Mouse (Mus musculus) midbrain, embryonic 12.5 days (tissue): ENCODE measurements at regions not wholly inside any gene's neighbourhood (a gene's known extent, or its start where the extent isn't known, plus 50 kb on each side); places are given as distances from the start of the nearest gene placed in this dataset.
A peak's percentile ranks its signal among the peaks of the same experiment; 100 is the strongest.

Experiments
- ATAC-seq: fragments of 200-750 bp; cut with Nextera tagmentation; 2 replicates; pipeline ENCODE4 v1.8.0; 2017; ENCODE audit warnings: low read depth, moderate TSS enrichment, moderate library complexity; ENCODE audit not compliant: low FRiP score
- H3K27ac ChIP-seq: fragments of 300-500 bp; sonication (generic); replicated peaks from 2 replicates; pipeline ENCODE4 v1.5.1; 2016; ENCODE audit warnings: mild to moderate bottlenecking
- H3K27me3 ChIP-seq: fragments of 300-500 bp; sonication (generic); 2 replicates; pipeline ENCODE4 v1.6.1; 2016; ENCODE audit warnings: mild to moderate bottlenecking
- H3K36me3 ChIP-seq: fragments of 300-500 bp; sonication (generic); 2 replicates; pipeline ENCODE4 v1.6.1; 2016
- H3K4me1 ChIP-seq: fragments of 300-500 bp; sonication (generic); 2 replicates; pipeline ENCODE4 v1.6.1; 2016
- H3K4me2 ChIP-seq: fragments of 300-500 bp; sonication (generic); replicated peaks from 2 replicates; pipeline ENCODE4 v1.6.1; 2016; ENCODE audit warnings: mild to moderate bottlenecking, moderate library complexity
- H3K4me3 ChIP-seq: fragments of 300-500 bp; sonication (generic); 2 replicates; pipeline ENCODE4 v1.5.1; 2016; ENCODE audit warnings: mild to moderate bottlenecking
- H3K9ac ChIP-seq: fragments of 300-500 bp; sonication (generic); replicated peaks from 2 replicates; pipeline ENCODE4 v1.6.1; 2016; ENCODE audit warnings: mild to moderate bottlenecking, moderate library complexity
- H3K9me3 ChIP-seq: fragments of 300-500 bp; sonication (generic); 2 replicates; pipeline ENCODE4 v1.6.1; 2016; ENCODE audit warnings: mild to moderate bottlenecking
- WGBS: fragments of 180-500 bp; shearing (Covaris S2); methylation state at CpG from one replicate; pipeline ENCODE4 v1.1.7; 2016; 5-methylcytosine and 5-hydroxymethylcytosine counted together

GRCm38 (mm10) chr9:25374161-25374560 is 107.2 kb upstream of the Eepd1 start:
- Histone ChIP-seq H3K27ac (no peak overlapping the region), H3K4me2 (no peak overlapping the region), H3K4me3 (no peak overlapping the region), H3K27me3 (no peaks in the 10 kb centered on the region; the same call in 1 of the 2 replicates), H3K36me3 (no peaks in the 10 kb centered on the region), H3K9ac (no peak overlapping the region), H3K9me3 (no peaks in the 10 kb centered on the region), H3K4me1 (no peaks in the 10 kb centered on the region)
- no peak for ATAC-seq
- 88% methylated on average over 3 of the region's 3 CpGs for WGBS

- no peak for ATAC-seq
- 57% methylated on average over 1 of the region's 1 CpGs for WGBS
- H3K4me1 ChIP-seq = no peaks in the 10 kb centered on the region
Measured at GRCm38 (mm10) chr9:25376209-25376608, 105.1 kb upstream of the Eepd1 start.

GRCm38 (mm10) chr9:25377771-25378747 is 103.3 kb upstream of the Eepd1 start:
- Histone ChIP-seq H3K4me3 (no peak overlapping the region), H3K9ac (no peak overlapping the region), H3K4me2 (no peak overlapping the region), H3K9me3 (no peaks in the 10 kb centered on the region), H3K36me3 (no peaks in the 10 kb centered on the region), H3K27ac (no peak overlapping the region), H3K27me3 (no peaks in the 10 kb centered on the region; the same call in 1 of the 2 replicates), H3K4me1 (no peaks in the 10 kb centered on the region)
- WGBS = 53% methylated on average over 12 of the region's 12 CpGs
- ATAC-seq = no peak

More at GRCm38 (mm10) chr9:25376209-25376608, 105.1 kb upstream of the Eepd1 start:
- Histone ChIP-seq H3K36me3 (no peaks in the 10 kb centered on the region), H3K9ac (no peak overlapping the region), H3K27me3 (no peaks in the 10 kb centered on the region; the same call in 1 of the 2 replicates), H3K4me2 (no peak overlapping the region), H3K9me3 (no peaks in the 10 kb centered on the region), H3K27ac (no peak overlapping the region), H3K4me3 (no peak overlapping the region)

GRCm38 (mm10) chr9:25385333-25385732 is 96.0 kb upstream of the Eepd1 start:
- no peak for ATAC-seq
- Histone ChIP-seq H3K27ac (no peak overlapping the region), H3K27me3 (no peaks in the 10 kb centered on the region)

GRCm38 (mm10) chr9:25387876-25388650 is 93.3 kb upstream of the Eepd1 start:
- no peak for ATAC-seq
- H3K27me3 ChIP-seq = no peaks in the 10 kb centered on the region
- H3K4me3 ChIP-seq = no peak overlapping the region
- H3K36me3 ChIP-seq = no peaks in the 10 kb centered on the region
- no peaks in the 10 kb centered on the region for H3K9me3 ChIP-seq
- no peak overlapping the region for H3K27ac ChIP-seq
- no peak overlapping the region for H3K4me2 ChIP-seq
- 81% methylated on average over 4 of the region's 4 CpGs for WGBS
- no peaks in the 10 kb centered on the region for H3K4me1 ChIP-seq
- no peak overlapping the region for H3K9ac ChIP-seq

More at GRCm38 (mm10) chr9:25385333-25385732, 96.0 kb upstream of the Eepd1 start:
- Histone ChIP-seq H3K4me3 (no peak overlapping the region), H3K9me3 (no peaks in the 10 kb centered on the region), H3K4me2 (no peak overlapping the region), H3K9ac (no peak overlapping the region), H3K36me3 (no peaks in the 10 kb centered on the region), H3K4me1 (no peaks in the 10 kb centered on the region)

- no peaks in the 10 kb centered on the region for H3K4me1 ChIP-seq
- no peak overlapping the region for H3K4me2 ChIP-seq
- no peak for ATAC-seq
- no peak overlapping the region for H3K27ac ChIP-seq
- H3K27me3 ChIP-seq = no peaks in the 10 kb centered on the region
- no peak overlapping the region for H3K9ac ChIP-seq
- H3K36me3 ChIP-seq = no peaks in the 10 kb centered on the region
- WGBS = 84% methylated on average over 3 of the region's 3 CpGs
- no peaks in the 10 kb centered on the region for H3K9me3 ChIP-seq
- H3K4me3 ChIP-seq = no peak overlapping the region
Measured at GRCm38 (mm10) chr9:25389351-25389750, 92.0 kb upstream of the Eepd1 start.

GRCm38 (mm10) chr9:25400647-25401335 is 80.6 kb upstream of the Eepd1 start:
- Histone ChIP-seq H3K9ac (no peak overlapping the region), H3K36me3 (no peaks in the 10 kb centered on the region), H3K4me2 (no peak overlapping the region), H3K27ac (no peak overlapping the region), H3K9me3 (no peaks in the 10 kb centered on the region), H3K27me3 (no peaks in the 10 kb centered on the region), H3K4me3 (no peak overlapping the region), H3K4me1 (peaks cover 3% of the 10 kb centered on the region; the same call in 1 of the 2 replicates)
- 38% methylated on average over 9 of the region's 9 CpGs for WGBS
- ATAC-seq = peak; percentile 96

GRCm38 (mm10) chr9:25405848-25406247 is 75.5 kb upstream of the Eepd1 start:
- no peaks in the 10 kb centered on the region for H3K9me3 ChIP-seq
- no peak overlapping the region for H3K4me3 ChIP-seq
- H3K36me3 ChIP-seq = no peaks in the 10 kb centered on the region
- H3K9ac ChIP-seq = no peak overlapping the region
- H3K4me2 ChIP-seq = no peak overlapping the region
- WGBS = 88% methylated on average over 4 of the region's 4 CpGs
- no peak overlapping the region for H3K27ac ChIP-seq
- no peaks in the 10 kb centered on the region for H3K27me3 ChIP-seq
- H3K4me1 ChIP-seq = peaks cover 2% of the 10 kb centered on the region; the same call in 1 of the 2 replicates
- no peak for ATAC-seq

GRCm38 (mm10) chr9:25408518-25408917 is 72.8 kb upstream of the Eepd1 start:
- Histone ChIP-seq H3K9ac (no peak overlapping the region), H3K4me3 (no peak overlapping the region), H3K4me1 (no peaks in the 10 kb centered on the region), H3K27ac (no peak overlapping the region), H3K4me2 (no peak overlapping the region), H3K36me3 (no peaks in the 10 kb centered on the region), H3K27me3 (no peaks in the 10 kb centered on the region), H3K9me3 (no peaks in the 10 kb centered on the region)
- no peak for ATAC-seq
- 84% methylated on average over 3 of the region's 3 CpGs for WGBS

GRCm38 (mm10) chr9:25409729-25410128 is 71.6 kb upstream of the Eepd1 start:
- no peaks in the 10 kb centered on the region for H3K4me1 ChIP-seq
- no peaks in the 10 kb centered on the region for H3K27me3 ChIP-seq
- H3K27ac ChIP-seq = no peak overlapping the region
- H3K9me3 ChIP-seq = no peaks in the 10 kb centered on the region
- no peak overlapping the region for H3K4me2 ChIP-seq
- 83% methylated on average over 5 of the region's 5 CpGs for WGBS
- no peak overlapping the region for H3K4me3 ChIP-seq
- H3K9ac ChIP-seq = no peak overlapping the region
- H3K36me3 ChIP-seq = no peaks in the 10 kb centered on the region
- ATAC-seq = no peak

- Histone ChIP-seq H3K27me3 (no peaks in the 10 kb centered on the region), H3K36me3 (no peaks in the 10 kb centered on the region), H3K4me1 (no peaks in the 10 kb centered on the region), H3K9ac (no peak overlapping the region), H3K9me3 (no peaks in the 10 kb centered on the region), H3K4me3 (no peak overlapping the region), H3K4me2 (no peak overlapping the region), H3K27ac (no peak overlapping the region)
- WGBS = 83% methylated on average over 3 of the region's 3 CpGs
- no peak for ATAC-seq
Measured at GRCm38 (mm10) chr9:25413873-25414272, 67.5 kb upstream of the Eepd1 start.
